8 mouse cellular contexts compared by ENCODE assay signal in the genomic region with DNA sequence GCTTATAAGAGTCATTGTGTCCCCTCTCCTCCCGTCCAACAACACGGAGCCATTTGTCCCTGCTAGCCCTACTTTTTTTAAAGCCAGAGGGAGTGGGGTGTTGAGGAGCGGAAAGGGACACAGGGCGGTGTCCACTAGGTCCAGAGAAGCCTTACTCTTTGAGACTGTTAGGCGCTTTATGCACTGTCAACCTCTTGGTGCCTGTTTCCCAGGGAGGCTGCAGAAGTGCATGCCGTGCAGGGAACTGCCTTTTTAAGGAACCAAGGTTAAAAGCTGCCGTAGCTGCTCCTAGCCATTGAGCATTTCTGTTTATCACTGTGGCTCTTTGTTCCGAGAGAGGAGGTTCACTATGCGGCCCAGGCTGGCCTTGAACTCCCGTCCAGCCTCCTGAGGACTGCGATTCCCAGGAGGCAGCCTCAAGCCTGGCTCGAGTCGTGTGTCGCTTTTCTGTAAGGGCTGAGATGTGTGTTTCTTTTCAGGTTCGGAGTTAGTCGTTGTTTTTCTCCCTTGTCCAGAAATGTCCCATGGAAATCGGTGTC. TPM values are rescaled to one million over a fixed set of nuclear protein-coding genes. Genes with fewer than 3 reads are reported as not detected.
DNase-seq lines count a peak whose midpoint lies in the region; ATAC-seq lines count a peak whose summit lies in the region.

No protein-coding gene starts in this region.

- no peak for DNase-seq in heart, embryonic 10.5 days (ENCODE audit: low spot score)
- no peak for DNase-seq in heart, postnatal 36 days
- DNase-seq in Muller cell, postnatal 12 days (ENCODE audit: inconsistent ontology term) = peak; percentile 44
- DNase-seq in MN1 (ENCODE audit: low spot score) = no peak
- DNase-seq in layer of hippocampus, adult 9-11 months = no peak
- no peak for DNase-seq in lung, postnatal 14 days

- H3K36me3 ChIP-seq in heart, embryonic 10.5 days = peaks cover 44% of the 10 kb centered on the region
- peaks cover 5% of the 10 kb centered on the region; the same call in 1 of the 2 replicates for H3K36me3 ChIP-seq in macrophage (ENCODE audit: inconsistent target)

- H3K4me3 ChIP-seq in heart, embryonic 10.5 days = peak overlapping the region; percentile 85
- H3K4me3 ChIP-seq in macrophage (ENCODE audit: inconsistent target) = peak overlapping the region; percentile 53; the same call in 1 of the 2 replicates

- H3K27ac ChIP-seq in heart, embryonic 10.5 days = 0 out of 2 replicates have a peak overlapping the region, but pooled peaks have one; percentile 97
- H3K27ac ChIP-seq in macrophage = peak overlapping the region; percentile 15; the same call in 1 of the 2 replicates

- intact Hi-C loops in heart, postnatal 36 days (cut with DNase I) = no loop called here

- peaks cover 12% of the 10 kb centered on the region; the same call in 1 of the 2 replicates for H3K79me2 ChIP-seq in macrophage (ENCODE audit: inconsistent target)

- peaks cover 33% of the 10 kb centered on the region for H3K4me1 ChIP-seq in heart, embryonic 10.5 days

- ATAC-seq in granulocyte monocyte progenitor cell, adult 5-6 weeks (replicated peaks; ENCODE audit: poor library complexity, severe bottlenecking) = peak; percentile 33

- WGBS in heart, embryonic 10.5 days = 68% methylated on average over 17 of the region's 17 CpGs
- 64% methylated on average over 17 of the region's 17 CpGs for WGBS in macrophage (ENCODE audit: missing documents)

- no peaks in the 10 kb centered on the region for H3K27me3 ChIP-seq in heart, embryonic 10.5 days (ENCODE audit: insufficient read depth, poor library complexity, severe bottlenecking)

- H3K9me3 ChIP-seq in heart, embryonic 10.5 days = no peaks in the 10 kb centered on the region

RNA-seq across cellular contexts. Expression of gene Fbxo21, which starts 1.7 kb away (rescaled TPM):
- 72.2 and 73.5 TPM in 2 replicates for polyA plus RNA-seq in heart, embryonic 10.5 days (2016; fragmentation: Nextera tagmentation; extraction: Ambion mirVana)
- 10 to 100 TPM; 35.8 to 42.6 TPM for total RNA-seq in heart, postnatal 36 days (2021)
- 12.2 and 13.8 TPM in 2 replicates for total RNA-seq in granulocyte monocyte progenitor cell, adult 5-6 weeks (2014; fragmentation: Nextera tagmentation)
- total RNA-seq in granulocyte monocyte progenitor cell, adult 5-6 weeks (2017) = 14.0 and 19.5 TPM in 2 replicates
- 10 to 100 TPM in 12 of 26 experiments, 1 to 10 TPM in 14; 1.4 to 23.7 (median 8.6) TPM for total RNA-seq in macrophage (2018; cell fraction: chromatin; rRNA removed)
- 10 to 100 TPM in 17 of 26 experiments, 1 to 10 TPM in 9; 5.5 to 19.0 (median 11.8) TPM for total RNA-seq in macrophage (2018; cell fraction: cytosol; rRNA removed)
- 10 to 100 TPM in 8 of 26 experiments, 1 to 10 TPM in 18; 3.1 to 22.8 (median 6.8) TPM for total RNA-seq in macrophage (2018; cell fraction: nucleus; rRNA removed)
- polyA plus RNA-seq in macrophage (2018) = 8.3 to 14.7 TPM (median 11.1 TPM) in 3 replicates

RNA-seq across cellular contexts. Expression of gene Tesc, which starts 49.3 kb away (rescaled TPM):
- 10.0 and 19.0 TPM in 2 replicates for polyA plus RNA-seq in heart, embryonic 10.5 days (2016; fragmentation: Nextera tagmentation; extraction: Ambion mirVana)
- total RNA-seq in heart, postnatal 36 days (2021) = 100 to 1,000 TPM; 218 to 224 TPM
- 8.5 TPM in 1 of 2 replicates, not detected in the other for total RNA-seq in granulocyte monocyte progenitor cell, adult 5-6 weeks (2014; fragmentation: Nextera tagmentation)
- 0.56 and 0.82 TPM in 2 replicates for total RNA-seq in granulocyte monocyte progenitor cell, adult 5-6 weeks (2017)
- not detected for total RNA-seq in macrophage (2018; cell fraction: chromatin; rRNA removed)
- under 1 TPM in 5 of 26 experiments, not detected in 21; 0.10 to 0.24 (median 0.14) TPM for total RNA-seq in macrophage (2018; cell fraction: cytosol; rRNA removed)
- not detected for total RNA-seq in macrophage (2018; cell fraction: nucleus; rRNA removed)
- polyA plus RNA-seq in macrophage (2018) = not detected in 3 replicates

Comparison
In these comparisons a context has a peak if more than half of its experiments do, and no peak if none do; other contexts are left out.
1. RNA of gene Tesc, which starts 49.3 kb away (total RNA-seq): 218 to 224 TPM in heart, postnatal 36 days; 0.56 to 8.5 TPM in granulocyte monocyte progenitor cell, adult 5-6 weeks; every median in the first group is over 10 times any median in the second.